Mouse (Mus musculus) layer of hippocampus, adult 2 months (tissue): Measurements from ENCODE around the gene Anxa7. TPM values are rescaled to one million over a fixed set of nuclear protein-coding genes. Genes with fewer than 3 reads are reported as not detected.
A peak's percentile ranks its signal among the peaks of the same experiment; 100 is the strongest.

Experiments used
- DNase-seq, 2 experiments: peaks; one replicate each; pipeline ENCODE4 v3.0.0; 2022; ENCODE audit warnings: low spot score in 2 of 2
- H3K27ac ChIP-seq: fragments of 200-600 bp; 2 replicates; pipeline ENCODE4 v1.8.1; 2022
- H3K4me3 ChIP-seq: fragments of 200-600 bp; 2 replicates; pipeline ENCODE4 v1.8.1; 2022; ENCODE audit warnings: mild to moderate bottlenecking
- CTCF ChIP-seq: fragments of 200-600 bp; conservative IDR thresholded peaks from 2 replicates; pipeline ENCODE4 v1.8.1; 2022; ENCODE audit warnings: antibody characterized with exemption, mild to moderate bottlenecking, moderate library complexity
- total RNA-seq, 2 experiments: library from RNA; stranded (reverse); gene quantifications; 2 replicates each; pipeline ENCODE4 v1.2.3; 2021

Gene Anxa7
- total RNA-seq, 2 experiments from 2014 or later = 69.0 to 69.6 TPM

DNA sequence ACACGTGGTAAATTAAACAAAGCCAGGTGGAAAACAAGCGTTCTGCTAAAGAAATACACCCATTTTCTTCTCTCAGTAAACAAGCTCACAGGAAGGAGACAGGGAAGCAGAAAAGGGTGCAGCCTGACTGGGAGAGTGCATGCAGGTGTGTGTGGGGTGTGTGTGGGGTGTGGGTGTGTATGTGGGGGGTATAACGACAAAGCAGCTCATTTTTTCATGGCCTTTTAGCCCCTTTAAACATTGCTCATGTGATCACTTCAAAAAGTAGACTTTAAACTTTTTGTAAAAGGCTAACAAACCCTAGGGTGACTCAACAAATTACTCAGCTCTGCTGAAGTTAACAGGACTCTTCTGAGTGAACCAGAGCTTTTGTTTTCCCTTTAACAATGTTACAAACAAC, 1.5 kb downstream of the Anxa7 start:
- Histone ChIP-seq H3K4me3 (peak overlapping the region; percentile 71), H3K27ac (peak overlapping the region; percentile 29; the same call in 1 of the 2 replicates)
- DNase-seq = no peak
- no peak for TF ChIP-seq CTCF

DNA sequence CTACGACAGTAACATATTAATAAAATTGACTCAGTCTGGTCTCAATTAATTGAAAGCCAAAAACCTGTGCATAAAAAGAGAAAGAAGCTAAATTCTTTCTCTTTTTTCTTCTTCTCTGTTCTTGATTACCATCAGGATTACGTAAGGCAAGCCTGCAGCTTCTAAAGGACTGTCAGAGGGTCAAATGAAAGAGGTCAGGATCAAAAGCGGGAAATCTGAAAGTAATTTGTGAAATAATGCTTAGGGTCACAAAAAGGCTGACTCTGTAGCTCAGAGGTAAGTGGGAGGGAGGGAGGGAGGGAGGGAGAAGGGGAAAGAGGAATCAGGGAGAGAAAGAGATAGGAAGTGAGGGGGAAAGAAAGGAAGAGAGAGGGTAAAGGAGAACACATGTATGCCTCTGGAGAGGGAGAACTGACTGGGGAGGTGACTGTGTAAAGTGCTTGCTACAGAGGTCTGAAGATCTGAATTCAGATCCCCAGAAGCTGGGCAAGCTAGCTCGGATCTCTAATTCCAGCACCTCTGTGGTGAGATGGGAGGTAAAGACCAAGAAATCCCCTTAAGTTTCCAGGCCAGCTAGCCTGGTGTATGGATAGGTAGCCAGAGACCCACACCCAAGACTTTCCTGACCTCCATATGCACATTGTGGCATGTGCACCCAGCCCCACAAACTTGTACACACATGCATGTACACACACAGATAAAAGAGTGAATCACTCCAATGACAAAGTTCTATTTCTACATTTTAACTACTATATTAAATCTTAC, 2.5 kb downstream of the Anxa7 start:
- DNase-seq = no peak
- H3K4me3 ChIP-seq = no peak overlapping the region
- no peak for TF ChIP-seq CTCF
- no peak overlapping the region for H3K27ac ChIP-seq

GRCm38 (mm10) chr14:20460216-20460615, 19.7 kb downstream of the Anxa7 start:
- no peak for DNase-seq
- peak; percentile 21; the same call in 1 of the 2 replicates for TF ChIP-seq CTCF
- no peak overlapping the region for H3K4me3 ChIP-seq
- H3K27ac ChIP-seq = peak overlapping the region; percentile 49

GRCm38 (mm10) chr14:20458378-20458777, 21.6 kb downstream of the Anxa7 start:
- Histone ChIP-seq H3K4me3 (no peak overlapping the region), H3K27ac (no peak overlapping the region)
- no peak for TF ChIP-seq CTCF
- no peak for DNase-seq

- DNase-seq = no peak
- TF ChIP-seq CTCF = no peak
- Histone ChIP-seq H3K4me3 (no peak overlapping the region), H3K27ac (no peak overlapping the region)
Observed at GRCm38 (mm10) chr14:20452929-20453328, 27.0 kb downstream of the Anxa7 start.

DNA sequence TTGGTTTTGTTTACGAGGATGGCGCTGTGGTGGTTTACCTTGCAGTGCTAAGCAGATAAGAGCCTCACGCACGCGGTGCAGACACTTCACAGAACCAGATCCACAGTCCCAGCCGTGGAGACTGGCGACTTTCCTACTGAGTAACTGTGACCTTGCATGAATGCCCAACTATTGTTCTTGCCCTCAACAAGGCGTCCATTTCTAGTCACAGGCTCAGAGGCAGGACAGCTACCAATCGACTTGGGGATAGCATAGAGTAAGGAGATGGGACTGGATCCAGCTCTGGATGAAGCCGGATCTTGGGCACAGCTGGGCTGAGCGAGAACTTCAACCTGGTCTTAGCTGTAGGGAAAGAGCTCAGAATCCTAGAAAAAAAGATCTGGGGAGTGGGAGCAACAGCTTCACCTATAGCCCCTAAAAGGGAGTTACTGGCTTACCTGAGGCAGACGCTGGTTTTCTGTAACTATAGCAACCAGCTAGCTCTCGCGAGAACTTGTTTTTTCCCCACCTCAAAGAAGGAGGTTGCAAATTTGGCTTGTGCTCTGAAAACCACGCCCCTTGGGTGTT, 28.1 kb downstream of the Anxa7 start, which contains the start of gene Cfap70:
Gene Cfap70, minus strand, starts transcription at position 462 of the 567 bp plus-strand sequence.
- TF ChIP-seq CTCF = no peak
- Histone ChIP-seq H3K27ac (peak within 1 kb of the TSS; percentile 53), H3K4me3 (peak within 1 kb of the TSS; percentile 43)
- peak in 1 of 2 experiments; percentile 49 for DNase-seq

DNA sequence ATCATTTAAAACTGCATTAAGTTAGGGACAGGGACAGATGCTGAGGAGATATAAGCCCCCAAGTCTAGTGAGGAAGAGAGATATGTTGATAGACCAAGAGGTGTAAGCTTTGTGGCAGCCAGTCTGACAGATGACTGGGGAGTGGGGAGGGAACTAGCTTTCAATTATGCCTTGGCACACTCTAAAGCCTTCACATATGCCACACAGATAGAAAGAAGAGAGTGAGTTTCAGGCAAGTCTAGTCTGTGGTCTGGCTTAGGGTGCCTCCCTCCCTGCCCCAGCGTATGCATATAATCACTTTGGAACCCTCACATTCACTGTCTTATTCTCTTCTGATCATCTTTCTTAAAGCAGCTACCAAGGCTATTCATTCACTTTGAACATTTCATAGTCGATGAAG, 28.6 kb downstream of the Anxa7 start:
- Histone ChIP-seq H3K27ac (peak overlapping the region; percentile 53; the same call in 1 of the 2 replicates), H3K4me3 (peak overlapping the region; percentile 43)
- TF ChIP-seq CTCF = no peak
- DNase-seq = peak in 1 of 2 experiments; percentile 46

DNA sequence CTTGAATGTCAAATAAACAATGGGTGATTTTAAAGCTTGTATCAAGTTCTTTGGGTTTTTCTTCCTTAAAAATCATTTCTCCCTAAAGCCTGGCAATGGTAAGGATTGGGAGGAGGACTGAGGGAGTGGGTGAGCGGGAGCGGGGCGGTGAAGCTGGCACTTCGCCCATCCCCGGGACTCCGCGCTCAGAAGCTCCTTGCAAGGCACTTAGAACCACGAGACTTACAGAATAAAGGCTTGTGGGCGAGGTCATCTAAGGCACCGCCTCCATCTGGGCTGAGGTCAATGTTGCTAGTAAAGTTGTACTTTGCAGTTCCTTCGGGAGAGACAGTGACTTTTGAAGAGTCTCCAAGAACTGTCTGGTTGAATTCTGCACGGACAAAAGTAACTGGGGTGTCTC, 32.7 kb downstream of the Anxa7 start:
- H3K27ac ChIP-seq = no peak overlapping the region
- no peak overlapping the region for H3K4me3 ChIP-seq
- DNase-seq = no peak
- no peak for TF ChIP-seq CTCF

DNA sequence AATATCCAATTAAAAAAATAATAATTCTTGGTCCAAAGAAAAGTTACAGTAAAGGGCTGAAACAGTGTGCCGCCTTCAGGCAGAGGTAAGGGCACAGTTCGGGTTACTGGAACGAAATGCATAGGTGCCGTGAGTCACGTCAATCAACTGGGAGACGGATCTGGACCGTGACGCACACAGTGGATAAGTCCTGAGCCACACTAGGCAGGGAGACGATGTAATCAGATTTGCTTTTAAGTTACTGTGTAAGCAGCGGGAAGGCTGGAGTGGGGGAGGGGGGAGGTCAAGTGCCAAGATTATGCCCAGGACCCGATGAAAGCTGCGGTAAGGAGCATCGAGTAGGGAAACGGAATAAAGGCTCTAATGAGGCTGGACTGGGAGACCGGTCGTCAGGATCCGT, 37.7 kb downstream of the Anxa7 start:
- TF ChIP-seq CTCF = no peak
- no peak overlapping the region for H3K27ac ChIP-seq
- no peak for DNase-seq
- H3K4me3 ChIP-seq = no peak overlapping the region

DNA sequence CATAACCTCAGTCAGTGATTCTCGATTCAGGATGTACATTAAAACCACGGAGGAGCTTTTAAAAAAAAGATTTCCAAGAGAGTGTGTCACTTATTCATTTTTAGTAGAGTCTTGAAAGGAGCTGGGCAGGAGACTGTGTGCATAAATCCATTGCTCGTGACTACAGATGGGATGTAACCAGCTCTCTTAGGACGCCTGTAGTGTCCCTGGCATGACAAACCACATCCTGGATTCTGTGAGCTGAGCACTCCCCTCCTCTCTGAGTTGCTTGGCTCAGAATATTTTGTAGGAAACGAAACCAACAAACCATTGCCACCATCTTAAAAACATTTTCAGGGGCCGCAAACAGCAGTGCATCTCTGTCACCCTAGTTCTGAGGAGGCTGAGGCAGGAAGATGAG, 43.0 kb downstream of the Anxa7 start:
- Histone ChIP-seq H3K27ac (peak overlapping the region; percentile 32; the same call in 1 of the 2 replicates), H3K4me3 (no peak overlapping the region)
- TF ChIP-seq CTCF = no peak
- no peak for DNase-seq

DNA sequence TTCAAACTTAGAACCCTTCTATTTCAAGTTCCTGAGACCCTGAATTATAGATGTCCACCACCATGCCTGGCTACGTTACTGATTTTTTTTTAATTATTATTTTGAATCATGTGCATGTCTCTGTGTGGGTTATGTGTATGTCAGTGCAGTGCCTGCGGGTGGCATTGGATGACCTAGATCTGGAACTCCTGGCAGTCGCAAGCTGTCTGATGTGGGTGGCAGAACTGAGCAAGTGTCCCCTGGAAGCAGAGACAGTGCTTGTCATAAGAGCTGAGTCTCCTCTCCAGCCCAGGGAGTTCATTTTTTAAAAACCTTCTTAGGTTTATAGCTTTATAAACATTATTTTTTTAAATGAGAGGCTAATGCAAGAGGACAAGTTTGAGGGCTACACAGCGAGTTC, 47.5 kb downstream of the Anxa7 start:
- no peak overlapping the region for H3K4me3 ChIP-seq
- DNase-seq = no peak
- no peak for TF ChIP-seq CTCF
- no peak overlapping the region for H3K27ac ChIP-seq

DNA sequence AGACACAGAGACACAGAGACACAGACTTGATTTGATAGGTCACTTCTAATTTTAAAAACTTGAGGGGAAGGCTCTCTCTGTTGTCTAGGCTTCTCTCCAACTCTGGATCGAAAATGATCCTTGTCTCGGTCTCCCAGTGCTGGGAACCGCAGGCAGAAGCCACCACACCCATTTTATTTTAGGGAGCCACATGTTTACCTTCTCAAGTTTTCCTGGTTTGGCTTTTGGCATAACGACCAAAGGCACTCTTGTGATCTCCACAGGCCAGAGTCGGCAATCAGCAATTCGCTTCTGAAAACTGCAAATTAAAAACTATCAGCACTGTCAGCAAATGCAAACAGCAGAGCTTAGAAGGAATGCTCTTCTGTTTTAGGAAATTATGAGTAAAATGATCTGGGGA, 48.2 kb downstream of the Anxa7 start:
- H3K4me3 ChIP-seq = no peak overlapping the region
- H3K27ac ChIP-seq = no peak overlapping the region
- TF ChIP-seq CTCF = no peak
- DNase-seq = no peak

- TF ChIP-seq CTCF = no peak
Observed at GRCm38 (mm10) chr14:20429833-20430232, 50.1 kb downstream of the Anxa7 start.

GRCm38 (mm10) chr14:20428593-20428992, 51.3 kb downstream of the Anxa7 start:
- H3K4me3 ChIP-seq = no peak overlapping the region
- no peak overlapping the region for H3K27ac ChIP-seq
- DNase-seq = no peak
- peak; percentile 39 for TF ChIP-seq CTCF

More at GRCm38 (mm10) chr14:20429833-20430232, 50.1 kb downstream of the Anxa7 start:
- H3K27ac ChIP-seq = no peak overlapping the region
- H3K4me3 ChIP-seq = no peak overlapping the region
- no peak for DNase-seq
